Mouse (Mus musculus): ENCODE results near the gene Btbd11.

- TF ChIP-seq CTCF (IDR thresholded peaks at IDR 0.05; ENCODE audit: insufficient read depth, low read length) (no peak), POLR2A (IDR thresholded peaks at IDR 0.05; ENCODE audit: borderline replicate concordance, extremely low read depth, low read depth, low read length) (no peak)
These were observed 34.1 kb upstream of the Btbd11 start for GRCm38 (mm10) chr10:85352505-85352904.
